Mouse (Mus musculus) layer of hippocampus, adult 18-20 months (tissue): ENCODE measurements around the gene Rsrp1. TPM values are rescaled to one million over a fixed set of nuclear protein-coding genes. Genes with fewer than 3 reads are reported as not detected.

Experiments used
- DNase-seq, 2 experiments: peaks; one replicate each; pipeline ENCODE4 v3.0.0; 2022; ENCODE audit warnings: low spot score in 2 of 2
- total RNA-seq, 2 experiments: library from RNA; stranded (reverse); gene quantifications; 2 replicates each; pipeline ENCODE4 v1.2.3; 2021

Gene Rsrp1
- total RNA-seq, 2 experiments from 2014 or later: 256 to 262 TPM

DNA sequence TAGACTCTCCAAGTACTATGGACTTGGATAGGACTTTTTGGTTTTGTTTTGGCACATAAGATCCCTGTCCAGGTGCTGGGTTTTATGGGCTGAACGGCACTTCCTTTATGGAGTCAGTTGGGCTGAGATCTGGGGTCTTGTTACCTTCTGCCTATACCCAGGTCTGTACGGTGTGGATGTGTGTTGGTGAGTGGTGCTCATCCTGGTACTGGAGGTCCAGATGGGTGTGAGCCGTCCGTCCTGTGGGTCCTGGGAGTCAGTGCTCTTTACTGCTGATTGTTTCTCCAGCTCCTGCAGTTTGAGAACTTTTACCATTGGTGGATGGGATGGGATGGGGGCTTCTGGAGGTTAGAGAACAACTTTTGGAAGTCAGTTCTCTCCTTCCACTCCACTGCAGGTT, 1.7 kb upstream of the Rsrp1 start:
- DNase-seq: no peak

DNA sequence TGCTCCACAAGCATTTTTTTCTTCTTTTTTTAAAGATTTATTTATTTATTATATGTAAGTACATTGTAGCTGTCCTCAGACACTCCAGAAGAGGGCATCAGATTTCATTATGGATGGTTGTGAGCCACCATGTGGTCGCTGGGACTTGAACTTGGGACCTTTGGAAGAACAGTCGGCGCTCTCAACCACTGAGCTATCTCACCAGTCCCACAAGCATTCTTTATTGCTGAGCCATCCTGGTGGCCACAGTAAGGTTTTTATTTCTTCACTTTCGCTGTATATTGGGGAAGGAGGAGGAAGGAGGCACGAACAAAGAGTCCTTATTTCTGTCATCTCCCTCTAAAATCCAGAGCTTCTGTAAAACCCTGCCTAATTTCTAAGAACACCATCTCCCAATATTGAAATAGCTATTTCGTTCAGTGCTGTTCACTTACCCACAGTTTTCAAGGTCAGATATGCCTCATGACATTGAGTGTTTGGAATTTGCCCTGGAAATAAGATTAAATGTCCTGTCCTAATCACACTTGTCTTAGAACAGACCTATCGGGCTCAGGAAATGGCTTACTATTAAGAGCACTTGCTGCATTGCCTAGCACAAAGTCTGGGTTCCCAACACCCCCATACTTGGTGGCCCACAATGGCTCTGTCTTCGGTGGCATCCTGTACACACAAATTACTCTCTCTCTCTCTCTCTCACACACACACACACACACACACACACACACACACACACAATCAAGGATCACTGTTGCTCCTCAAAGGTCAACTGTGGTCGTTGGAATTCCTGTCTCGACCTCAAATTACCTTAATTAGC, 1.1 kb upstream of the Rsrp1 start:
- DNase-seq: no peak

DNA sequence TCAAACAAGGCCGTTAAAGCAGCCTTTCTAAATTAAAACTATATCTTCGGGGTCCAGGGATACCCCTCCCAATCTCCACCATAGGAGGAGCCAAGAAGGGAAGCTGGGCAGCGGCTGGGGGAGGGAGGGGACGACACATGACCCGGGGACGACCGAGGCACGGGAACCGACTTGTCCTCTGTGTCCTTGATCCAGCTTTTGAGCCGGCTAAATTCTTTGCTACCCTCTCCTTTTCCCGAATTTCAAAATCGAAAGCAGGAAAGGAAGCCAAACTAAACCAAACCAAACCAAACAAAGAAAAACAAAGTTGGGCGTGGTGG, 507 bp upstream of the Rsrp1 start:
- DNase-seq: peak in 1 of 2 experiments; percentile 66

DNA sequence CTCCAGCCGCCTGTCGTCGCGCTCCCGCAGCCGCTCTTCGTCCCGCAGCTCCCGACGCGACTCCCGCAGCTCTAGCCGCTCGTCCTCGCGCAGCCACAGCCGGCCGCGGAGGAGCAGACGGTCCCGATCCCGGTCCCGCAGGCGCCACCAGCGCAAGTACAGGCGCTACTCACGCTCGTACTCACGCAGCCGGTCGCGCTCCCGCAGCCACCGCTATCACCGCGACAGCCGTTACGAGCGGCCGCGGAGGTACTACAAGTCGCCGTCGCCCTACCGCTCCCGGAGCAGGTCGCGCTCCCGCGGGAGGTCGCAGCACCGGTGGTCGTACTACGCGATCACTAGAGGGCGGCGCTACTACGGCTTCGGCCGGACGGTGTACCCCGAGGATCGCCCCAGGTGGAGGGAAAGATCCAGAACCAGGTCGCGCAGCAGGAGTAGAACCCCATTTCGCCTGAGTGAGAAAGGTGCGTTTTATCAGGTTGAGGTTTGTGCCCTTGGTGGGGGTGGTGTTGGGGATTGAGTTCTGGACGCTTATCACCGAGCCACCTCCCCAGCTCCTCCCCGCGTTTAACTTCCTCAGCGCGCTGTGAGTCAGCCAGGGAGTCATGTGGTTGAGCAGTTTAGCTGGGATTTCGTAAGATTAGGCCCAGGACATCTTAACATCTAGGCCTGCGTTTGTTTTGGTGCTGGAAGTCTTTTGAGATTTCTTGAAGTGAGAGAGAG, 788 bp downstream of the Rsrp1 start:
- no peak for DNase-seq

DNA sequence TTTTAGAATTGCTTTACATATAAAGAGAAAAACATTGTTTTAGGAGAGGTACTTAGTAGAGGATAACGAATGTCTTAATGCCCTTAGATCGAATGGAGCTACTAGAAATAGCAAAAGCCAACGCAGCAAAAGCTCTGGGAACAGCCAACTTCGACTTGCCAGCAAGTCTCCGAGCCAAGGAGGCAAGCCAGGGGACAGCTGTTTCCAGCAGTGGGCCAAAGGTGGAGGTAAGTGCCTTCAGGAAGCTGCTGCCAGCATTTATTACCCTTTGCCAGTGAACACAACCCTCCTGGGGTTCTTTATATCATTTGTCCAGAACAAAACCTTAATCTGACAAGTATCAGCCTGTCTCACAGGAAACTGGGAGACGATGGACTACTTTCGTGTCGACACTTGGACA, 1.8 kb downstream of the Rsrp1 start:
- DNase-seq: no peak

DNA sequence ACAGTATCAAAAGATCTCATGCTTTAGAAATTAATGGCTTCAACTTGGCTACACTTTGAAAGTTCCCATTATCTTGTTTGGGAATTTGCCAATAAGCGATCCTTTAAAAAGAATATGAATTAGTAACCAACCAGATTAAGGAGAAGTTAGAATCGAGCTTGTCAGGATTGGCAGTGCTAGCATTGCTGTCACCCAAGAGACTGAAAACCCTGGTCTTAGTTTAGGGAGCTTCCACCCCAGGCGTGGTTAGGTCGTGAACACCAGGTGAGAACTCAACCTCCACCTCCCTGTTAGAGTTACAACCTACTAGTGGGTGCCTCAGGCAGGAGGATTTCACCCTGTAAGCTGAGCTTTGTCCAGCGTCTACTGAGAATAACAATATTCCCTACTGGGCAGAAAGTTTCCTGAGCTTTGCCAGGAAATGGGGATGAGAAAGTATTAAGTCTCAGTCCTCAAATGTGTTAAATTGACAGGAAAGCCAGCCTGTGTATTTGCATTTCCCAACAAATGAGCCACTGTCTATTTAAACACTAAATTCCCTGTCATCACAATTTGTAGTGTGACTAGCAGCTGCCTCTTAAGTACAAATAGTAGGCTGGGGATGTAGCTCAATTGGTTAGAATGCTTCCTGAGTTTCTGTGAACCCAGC, 4.5 kb downstream of the Rsrp1 start:
- DNase-seq: no peak

DNA sequence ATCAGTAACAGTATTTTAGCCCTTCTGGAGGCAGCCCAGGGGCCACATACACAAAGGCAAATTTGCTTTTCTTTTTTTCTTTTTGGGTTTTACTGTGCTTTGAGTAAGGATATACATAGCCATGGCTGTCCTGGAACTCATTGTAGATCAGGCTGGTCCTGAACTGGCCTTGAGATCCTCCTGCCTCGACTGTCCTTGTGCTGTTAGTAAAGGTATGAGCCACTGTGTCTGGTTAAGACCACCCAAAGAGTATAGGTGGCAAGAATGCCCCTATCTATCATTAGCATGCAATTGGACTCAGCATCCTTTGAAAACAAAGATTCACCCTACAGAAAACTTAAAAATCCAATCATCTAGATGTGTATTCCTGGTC, 5.1 kb downstream of the Rsrp1 start:
- DNase-seq: no peak

DNA sequence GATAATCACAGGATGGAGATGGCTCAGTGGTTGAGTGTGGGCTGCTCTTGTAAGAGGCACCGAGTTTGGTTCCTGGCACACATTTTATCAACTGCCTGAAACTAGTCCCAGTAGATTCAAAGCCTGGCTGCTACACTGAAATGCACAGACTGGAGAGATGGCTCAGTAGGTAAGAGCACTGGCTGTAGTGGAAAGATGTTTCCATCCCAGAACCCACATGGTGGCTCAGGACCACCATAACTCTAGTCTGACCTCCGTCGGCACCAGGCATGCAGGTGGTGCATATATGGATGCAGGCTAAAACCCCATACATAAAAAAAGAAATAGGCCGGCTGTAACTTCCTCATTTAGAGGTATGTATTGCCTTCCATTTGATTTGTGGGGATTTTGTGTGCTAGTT, 6.1 kb downstream of the Rsrp1 start:
- no peak for DNase-seq

DNA sequence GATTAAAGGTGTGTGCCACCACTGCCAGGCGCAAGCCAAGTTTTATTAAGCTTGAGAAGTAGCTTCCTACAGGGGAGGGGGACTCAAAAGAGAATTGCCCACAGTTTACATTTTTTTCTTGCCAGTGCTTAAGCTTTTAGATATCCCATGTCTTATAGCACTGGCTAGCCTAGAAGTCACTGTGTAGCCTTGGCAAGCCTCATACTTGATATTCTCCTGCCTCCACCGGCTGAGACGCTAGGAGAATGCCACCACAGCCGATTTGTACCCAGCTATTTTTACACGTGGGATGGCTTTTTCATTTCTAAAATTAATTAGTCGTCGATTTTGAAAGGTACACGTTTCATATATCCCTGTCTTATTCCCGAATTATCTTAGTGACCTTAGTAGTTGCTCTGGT, 6.8 kb downstream of the Rsrp1 start:
- DNase-seq: no peak

DNA sequence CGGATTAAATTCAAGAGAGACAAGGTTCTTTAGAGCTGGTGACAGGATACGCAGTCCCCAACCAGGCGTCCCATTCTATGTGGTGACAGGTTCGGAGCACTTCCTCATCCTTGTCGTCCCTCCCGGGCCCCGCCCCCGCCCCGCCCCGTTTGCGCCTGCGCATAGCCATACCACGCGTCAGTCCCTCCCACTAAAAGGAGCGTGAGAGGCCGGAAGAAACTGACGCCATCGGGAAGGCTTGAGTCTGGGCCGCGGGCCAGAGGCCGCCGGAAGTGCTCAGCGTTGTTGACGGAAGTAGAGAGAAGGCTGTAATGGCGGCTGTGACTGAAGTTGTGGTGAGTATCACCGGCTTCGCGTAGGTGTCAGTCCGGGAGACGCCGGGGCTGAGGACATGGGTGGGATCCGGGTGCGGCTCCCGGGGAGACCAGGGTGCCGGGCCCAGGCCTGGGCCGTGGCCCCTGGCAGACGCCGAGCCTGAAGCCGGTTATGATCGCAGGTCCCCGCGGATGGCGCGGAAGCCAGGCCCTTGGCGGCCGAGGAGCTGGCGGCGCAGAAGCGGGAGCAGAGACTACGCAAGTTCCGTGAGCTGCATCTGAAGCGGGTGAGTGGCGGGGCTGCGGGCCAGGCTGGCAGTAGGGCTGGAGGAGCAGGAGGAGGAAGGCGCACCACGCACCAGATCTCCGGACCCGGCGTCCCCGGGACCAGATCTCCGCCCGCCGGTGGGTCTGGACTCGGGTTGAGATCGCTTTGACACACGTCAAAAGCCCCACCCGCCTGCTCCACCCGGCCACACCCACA, 7.5 kb downstream of the Rsrp1 start, which contains the start of gene Syf2:
Gene Syf2, plus strand, starts transcription at position 215 of the 798 bp plus-strand sequence.
- DNase-seq: peak; percentile 92 to 97

DNA sequence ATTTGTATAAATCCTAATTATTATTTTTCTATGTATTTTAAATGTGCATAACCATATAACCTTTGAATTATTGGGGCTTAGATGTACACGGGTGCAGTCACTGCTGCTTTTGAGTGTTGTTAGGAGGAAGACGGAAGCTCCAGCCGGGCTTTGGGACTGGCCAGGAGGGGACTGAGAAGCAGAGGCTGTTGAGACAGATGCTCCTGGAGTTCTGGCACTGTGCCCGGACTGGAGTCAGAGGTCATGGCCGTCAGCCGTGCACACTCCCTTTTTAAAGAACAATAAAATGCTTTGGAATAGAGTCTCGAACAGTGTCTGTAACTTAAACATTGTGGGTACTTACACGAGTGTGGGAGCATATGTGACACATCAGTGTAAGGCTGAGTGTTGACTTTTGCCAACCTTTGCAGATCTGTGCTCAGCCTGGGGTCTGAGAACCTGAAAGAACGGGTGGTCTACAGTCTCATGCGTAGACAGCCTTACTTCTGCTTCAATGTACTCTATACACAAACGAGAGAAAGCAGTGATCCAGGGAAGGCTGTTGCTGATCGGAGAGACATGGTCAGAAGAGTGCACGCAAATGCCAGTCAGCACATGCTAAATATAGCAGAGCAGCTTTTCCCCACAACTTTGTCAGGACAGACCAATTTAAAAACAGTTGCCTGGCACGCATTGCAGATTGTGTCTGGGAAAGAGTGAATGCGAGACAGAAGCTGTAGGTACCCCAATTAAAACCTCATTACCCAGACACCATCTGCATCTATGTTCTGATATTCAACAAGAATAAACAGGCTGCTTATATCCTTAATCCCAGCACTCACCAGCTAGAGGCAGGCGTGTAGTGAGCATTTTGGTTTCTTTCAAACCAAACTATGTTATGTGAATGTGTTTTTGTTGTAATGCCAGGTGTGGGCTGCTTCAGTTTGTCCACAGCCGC, 14.1 kb downstream of the Rsrp1 start:
- no peak for DNase-seq

DNA sequence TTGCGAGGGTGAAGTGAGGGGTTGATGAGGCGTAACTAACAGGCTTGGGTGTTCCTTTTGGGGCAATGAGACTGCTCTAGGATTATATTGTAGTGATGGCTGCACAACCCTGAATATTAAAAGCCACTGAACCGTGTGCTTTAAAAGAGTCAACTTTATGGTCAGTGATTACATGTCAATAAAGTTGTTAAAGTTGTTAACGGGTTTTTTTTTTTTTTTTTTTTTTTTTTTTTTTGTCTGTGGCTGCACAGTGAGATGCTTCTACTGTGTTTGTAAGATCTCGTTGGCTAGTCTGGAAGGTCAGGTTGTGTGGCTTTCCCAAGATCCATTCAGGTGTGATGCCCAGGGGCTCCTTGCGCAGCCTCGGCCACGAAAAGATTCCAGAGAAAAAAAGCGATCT, 16.5 kb downstream of the Rsrp1 start:
- DNase-seq: no peak

DNA sequence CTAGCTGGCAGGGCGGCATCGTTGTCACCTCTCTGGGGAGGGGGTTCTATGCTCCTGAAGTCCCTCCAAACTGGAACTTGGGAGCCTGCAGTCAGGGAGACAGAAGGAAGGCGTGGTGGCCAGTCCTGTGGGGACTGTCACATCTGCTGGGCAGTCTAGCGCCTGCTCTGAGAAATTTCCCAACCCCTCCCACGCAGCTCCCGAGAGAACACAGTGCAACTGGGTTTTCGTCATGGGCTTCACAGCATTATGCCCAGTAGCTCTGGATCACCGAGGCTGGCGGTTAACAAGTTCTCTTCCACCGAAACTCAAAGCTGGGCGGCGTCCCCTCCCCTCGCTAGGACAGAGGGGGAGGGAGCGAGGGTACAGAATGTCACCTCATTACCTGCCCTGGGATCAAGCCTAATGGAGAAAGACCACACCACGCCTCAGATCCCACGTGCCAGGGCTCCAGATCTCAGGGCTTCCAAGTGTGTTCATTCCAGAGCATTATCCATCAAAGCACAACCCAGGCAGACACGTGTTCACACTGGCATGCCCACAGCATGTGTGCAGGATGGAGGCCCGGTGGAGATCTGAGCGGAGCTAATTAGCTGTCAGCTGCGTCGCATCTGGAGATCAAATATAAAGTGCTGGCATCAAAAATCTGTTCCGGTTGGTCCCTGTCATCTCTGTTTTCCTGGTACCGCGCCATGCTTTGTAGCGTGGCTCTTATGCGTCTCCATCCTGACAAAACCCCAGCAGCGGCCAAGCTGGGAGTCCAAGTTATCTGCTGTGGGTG, 20.6 kb downstream of the Rsrp1 start:
- DNase-seq: peak in 1 of 2 experiments; percentile 60

DNA sequence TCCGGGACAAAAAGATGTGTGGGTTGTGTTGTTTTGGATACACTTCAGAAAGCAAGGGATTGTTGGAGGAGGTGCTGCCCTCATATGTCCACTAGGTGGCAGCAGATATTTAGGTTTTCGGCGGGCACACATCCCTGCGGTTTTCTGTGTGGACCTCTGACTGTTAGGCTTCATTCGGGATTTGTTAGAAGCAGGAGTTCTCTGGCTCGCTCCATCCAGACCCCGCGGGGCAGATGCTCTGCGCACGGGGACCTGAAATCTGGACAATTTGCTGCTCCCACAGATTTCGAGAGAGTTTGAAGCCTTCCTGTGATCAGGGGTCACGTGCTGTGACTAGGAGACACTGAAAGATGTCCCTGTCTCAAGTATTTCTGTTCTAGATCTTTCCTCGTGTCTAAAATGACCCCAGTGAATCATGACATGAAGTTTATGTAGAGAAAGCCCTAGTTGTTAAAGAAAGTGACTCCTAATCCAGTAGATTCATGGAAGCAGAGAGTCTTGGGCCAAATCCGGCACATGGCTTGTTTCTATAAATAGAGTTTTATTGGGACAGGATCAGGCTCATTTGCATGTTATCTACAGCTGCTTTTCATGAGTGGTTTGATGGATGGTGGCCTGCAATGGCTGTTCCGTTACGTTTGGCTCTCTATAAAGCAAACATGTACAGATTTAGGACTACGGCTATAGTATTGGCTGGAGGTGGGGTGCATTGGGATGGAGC, 22.8 kb downstream of the Rsrp1 start:
- DNase-seq: peak; percentile 74 to 88

DNA sequence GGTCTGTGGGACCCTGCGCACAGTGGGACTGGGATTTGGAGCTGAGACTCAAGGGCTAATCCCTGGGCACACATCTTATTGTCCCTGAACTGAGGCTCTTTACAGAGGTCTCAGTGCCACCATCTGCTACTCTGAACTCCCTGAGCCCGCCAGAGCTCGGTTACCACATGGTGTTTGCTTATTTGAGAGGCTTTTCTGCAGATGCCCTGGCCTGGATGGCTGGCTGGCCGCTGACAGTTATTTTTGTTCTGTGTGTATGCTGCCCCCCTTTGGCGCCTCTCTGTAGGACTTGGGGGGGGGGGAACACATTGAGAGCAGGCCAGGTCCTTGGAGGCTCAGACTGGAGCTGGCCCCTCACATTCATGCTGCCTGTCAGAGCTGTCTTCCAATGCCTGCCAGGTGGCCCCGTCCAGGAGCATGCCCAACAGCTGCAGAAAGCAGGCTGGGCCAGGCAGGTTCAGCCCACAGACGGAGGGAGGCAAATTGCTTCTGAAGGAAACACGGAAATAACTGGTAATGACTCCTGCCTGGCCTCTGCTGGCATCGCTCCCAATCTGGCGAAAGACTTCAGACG, 27.2 kb downstream of the Rsrp1 start:
- no peak for DNase-seq

DNA sequence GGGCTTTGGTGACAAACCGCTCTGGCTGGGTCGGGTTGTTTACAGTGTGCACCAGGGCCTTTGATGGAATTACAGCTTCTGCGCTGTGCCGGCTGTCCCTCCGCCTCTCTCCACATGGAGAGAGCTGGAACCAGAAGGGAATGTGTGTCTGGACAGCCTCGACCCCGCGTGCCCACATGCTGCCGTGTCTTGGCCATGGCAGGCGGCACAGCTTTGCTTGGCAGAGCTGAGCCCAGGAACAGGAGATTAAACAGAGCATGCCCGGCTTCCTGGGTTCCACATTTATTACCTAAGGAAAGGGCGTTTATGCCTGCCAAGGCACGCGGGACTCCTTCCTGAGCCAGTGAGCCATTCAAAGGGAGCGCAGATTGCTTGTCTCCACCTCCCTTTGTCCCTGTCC, 31.1 kb downstream of the Rsrp1 start:
- no peak for DNase-seq

DNA sequence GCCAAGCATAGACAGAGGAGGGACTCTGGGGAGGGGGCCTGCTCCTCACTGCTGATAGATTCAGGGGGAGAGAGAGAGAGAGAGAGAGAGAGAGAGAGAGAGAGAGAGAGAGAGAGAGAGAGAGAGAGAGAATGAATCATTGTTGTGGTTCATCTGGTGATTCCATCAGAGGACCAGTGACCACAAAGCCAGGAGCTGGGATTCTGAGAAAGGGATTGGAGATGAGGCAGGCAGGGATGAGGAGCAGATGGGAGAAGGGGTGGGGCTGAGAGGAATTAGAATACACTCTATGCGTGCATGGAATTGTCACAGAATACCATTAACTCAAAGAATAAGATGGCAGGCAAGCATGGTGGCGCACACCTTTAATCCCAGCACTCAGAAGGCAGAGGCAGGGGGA, 31.8 kb downstream of the Rsrp1 start:
- no peak for DNase-seq

DNA sequence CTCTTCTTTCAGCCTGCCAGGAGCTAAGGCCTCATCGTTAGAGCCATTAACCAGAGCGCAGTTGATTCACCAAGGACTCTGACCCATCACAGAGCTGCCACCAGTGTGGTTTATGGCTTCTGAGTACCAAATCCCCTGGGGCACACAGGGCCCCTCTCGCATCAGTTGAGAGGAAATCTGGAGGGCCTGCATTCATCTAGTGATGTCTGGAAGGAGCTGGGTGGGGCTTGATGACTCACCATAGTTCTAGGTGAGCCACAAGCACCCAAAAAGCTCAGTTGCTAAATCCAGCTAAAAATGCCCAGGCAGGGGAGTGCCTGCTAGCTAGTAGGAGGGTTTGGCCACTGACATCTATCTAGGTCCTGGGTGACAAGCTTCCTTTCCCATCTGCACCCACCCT, 32.5 kb downstream of the Rsrp1 start:
- DNase-seq: no peak

DNA sequence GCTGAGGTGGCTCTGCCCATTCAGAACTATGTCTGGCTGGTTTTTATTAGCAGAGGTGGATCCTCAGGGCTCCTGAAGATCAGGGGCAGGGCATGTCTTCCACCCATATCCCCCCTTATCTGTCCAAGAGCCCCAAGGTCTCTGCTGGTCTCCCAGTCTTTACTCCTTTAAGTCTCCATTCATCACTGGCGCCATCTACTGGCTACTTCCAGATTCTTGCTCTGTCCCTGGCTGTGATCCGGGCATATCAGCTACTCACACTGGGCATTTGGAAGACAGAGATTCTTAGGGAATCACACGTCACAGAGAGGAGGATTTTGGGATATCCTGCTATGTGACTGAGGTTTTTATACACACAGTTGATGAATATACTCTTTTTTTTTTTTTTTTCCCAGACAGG, 32.9 kb downstream of the Rsrp1 start:
- peak in 1 of 2 experiments; percentile 69 for DNase-seq
